Mouse (Mus musculus) T-helper 1 cell (primary cell): ENCODE measurements around the gene Hnrnpr.

Experiments
- in situ Hi-C: fragments of 300-600 bp; cut with MboI, MseI; formaldehyde crosslinking; loops from one replicate; pipeline ENCODE4 v1.15.1; 2025; ENCODE audit warnings: high pct_unique_total_duplicates

Gene Hnrnpr

GRCm38 (mm10) chr4:136401806-136402205, 91.1 kb downstream of the Hnrnpr start:
- in situ Hi-C loops: no loop called here

GRCm38 (mm10) chr4:136407831-136408230, 97.1 kb downstream of the Hnrnpr start:
- in situ Hi-C loops: no loop called here
